Mouse (Mus musculus): ENCODE data around the gene Tex29.
A peak's percentile ranks its signal among the peaks of the same experiment; 100 is the strongest.

Tex29 gene

GRCm38 (mm10) chr8:11840174-11840573, at the start of gene Tex29:
Tex29 (plus strand) TSS chr8:11840474.
- DNase-seq = no peak

- no peak for DNase-seq
Observed at GRCm38 (mm10) chr8:11794956-11795355, 45.3 kb upstream of the Tex29 start.

- peak; percentile 14 for DNase-seq
Observed at GRCm38 (mm10) chr8:11797128-11797527, 43.1 kb upstream of the Tex29 start.

- DNase-seq = peak; percentile 58
Observed at GRCm38 (mm10) chr8:11797729-11798479, 42.4 kb upstream of the Tex29 start.

GRCm38 (mm10) chr8:11798480-11798867, 41.8 kb upstream of the Tex29 start:
- no peak for DNase-seq

- DNase-seq = no peak
Observed at GRCm38 (mm10) chr8:11799098-11799497, 41.2 kb upstream of the Tex29 start.

- DNase-seq = peak; percentile 11
Observed at GRCm38 (mm10) chr8:11800481-11800880, 39.8 kb upstream of the Tex29 start.

GRCm38 (mm10) chr8:11801571-11801970, 38.7 kb upstream of the Tex29 start:
- DNase-seq = no peak

GRCm38 (mm10) chr8:11804914-11805313, 35.4 kb upstream of the Tex29 start:
- DNase-seq = no peak

- no peak for DNase-seq
Observed at GRCm38 (mm10) chr8:11806252-11806651, 34.0 kb upstream of the Tex29 start.

- no peak for DNase-seq
Observed at GRCm38 (mm10) chr8:11807361-11807760, 32.9 kb upstream of the Tex29 start.

- DNase-seq = no peak
Observed at GRCm38 (mm10) chr8:11808047-11808446, 32.2 kb upstream of the Tex29 start.

- no peak for DNase-seq
Observed at GRCm38 (mm10) chr8:11810426-11810825, 29.8 kb upstream of the Tex29 start.

- no peak for DNase-seq
Observed at GRCm38 (mm10) chr8:11813801-11814200, 26.5 kb upstream of the Tex29 start.

- DNase-seq = no peak
Observed at GRCm38 (mm10) chr8:11815206-11815605, 25.1 kb upstream of the Tex29 start.

- DNase-seq = no peak
Observed at GRCm38 (mm10) chr8:11820136-11820535, 20.1 kb upstream of the Tex29 start.

- DNase-seq = no peak
Observed at GRCm38 (mm10) chr8:11820568-11820967, 19.7 kb upstream of the Tex29 start.

- DNase-seq = no peak
Observed at GRCm38 (mm10) chr8:11821451-11822206, 18.6 kb upstream of the Tex29 start.

- DNase-seq = no peak
Observed at GRCm38 (mm10) chr8:11822550-11823060, 17.7 kb upstream of the Tex29 start.

GRCm38 (mm10) chr8:11825756-11826155, 14.5 kb upstream of the Tex29 start:
- no peak for DNase-seq

GRCm38 (mm10) chr8:11827312-11827711, 13.0 kb upstream of the Tex29 start:
- DNase-seq = no peak

- no peak for DNase-seq
Observed at GRCm38 (mm10) chr8:11830214-11831046, 9.8 kb upstream of the Tex29 start.

- DNase-seq = no peak
Observed at GRCm38 (mm10) chr8:11831174-11831573, 9.1 kb upstream of the Tex29 start.
